21 mouse cellular contexts compared by ENCODE assay signal in genomic region chr8:13507284-13507937, GRCm38 (mm10). TPM values are rescaled to one million over a fixed set of nuclear protein-coding genes. Genes with fewer than 3 reads are reported as not detected.
DNase-seq lines count a peak whose midpoint lies in the region; ATAC-seq and TF ChIP-seq lines count a peak whose summit lies in the region.
"Had no signal": no experiment of that assay in that cellular context is flagged by ENCODE, and none has a peak within 500 bp of the region (broad histone marks: within the 10 kb centered on the region; RNA-seq: fewer than 3 reads in every experiment).

No protein-coding gene starts in this region.

- intact Hi-C loops in heart, postnatal 14 days (cut with DNase I): no loop called here

- H3K9me3 ChIP-seq in lung, embryonic 14.5 days (ENCODE audit: low read depth, low read length): no peaks in the 10 kb centered on the region
- H3K9me3 ChIP-seq in neural tube, embryonic 15.5 days (replicated peaks): no peaks in the 10 kb centered on the region
- H3K9me3 ChIP-seq: embryonic facial prominence, embryonic 13.5 days; liver, embryonic 13.5 days had no signal

- no peak overlapping the region for H3K27ac ChIP-seq in lung, embryonic 14.5 days (ENCODE audit: low read depth)
- H3K27ac ChIP-seq in bone marrow macrophage, adult 2 months (ENCODE audit: insufficient read depth, low read depth, low read length): peak overlapping the region; percentile 17
- H3K27ac ChIP-seq in small intestine, adult 2 months (ENCODE audit: insufficient read depth, low read depth, low read length): peak overlapping the region; percentile 42
- no peak overlapping the region for H3K27ac ChIP-seq in neural tube, embryonic 15.5 days (replicated peaks)
- H3K27ac ChIP-seq: embryonic facial prominence, embryonic 13.5 days; heart, adult 2 months; hindbrain, embryonic 14.5 days; liver, embryonic 13.5 days had no signal

- TF ChIP-seq CTCF in lung, embryonic 14.5 days (IDR thresholded peaks at IDR 0.05; ENCODE audit: low read depth): no peak
- TF ChIP-seq CTCF in bone marrow macrophage, adult 2 months (IDR thresholded peaks at IDR 0.05; ENCODE audit: low read depth, low read length): no peak
- no peak for TF ChIP-seq CTCF in small intestine, adult 2 months (IDR thresholded peaks at IDR 0.05; ENCODE audit: extremely low read depth, insufficient read length, insufficient replicate concordance, low read depth, low read length)

- ATAC-seq in lung, embryonic 14.5 days (ENCODE audit: insufficient read depth): peak; percentile 47; the same call in 1 of the 2 replicates
- no peak for ATAC-seq in neural tube, embryonic 15.5 days (ENCODE audit: low FRiP score)
- ATAC-seq: midbrain, embryonic 16.5 days had no signal

- DNase-seq in heart, adult 11 months: peak; percentile 84
- DNase-seq in heart, postnatal 14 days: no peak
- no peak for DNase-seq in lung, embryonic 14.5 days
- no peak for DNase-seq in lung, postnatal 25 days (ENCODE audit: low spot score)
- no peak for DNase-seq in right cerebral cortex, adult 18-20 months
- DNase-seq: layer of hippocampus, postnatal 36 days; liver, embryonic 13.5 days; thymus, postnatal 36 days had no signal

- no peak overlapping the region for H3K9ac ChIP-seq in lung, embryonic 14.5 days
- H3K9ac ChIP-seq in neural tube, embryonic 15.5 days (replicated peaks): no peak overlapping the region
- H3K9ac ChIP-seq: embryonic facial prominence, embryonic 13.5 days; hindbrain, embryonic 14.5 days; liver, embryonic 13.5 days had no signal

- TF ChIP-seq POLR2A in bone marrow macrophage, adult 2 months (IDR thresholded peaks at IDR 0.05; ENCODE audit: borderline replicate concordance, low read depth, low read length): no peak
- no peak for TF ChIP-seq POLR2A in small intestine, adult 2 months (IDR thresholded peaks at IDR 0.05; ENCODE audit: low read depth, low read length)

- peaks cover 3% of the 10 kb centered on the region; the same call in 1 of the 2 replicates for H3K4me1 ChIP-seq in lung, embryonic 14.5 days (ENCODE audit: insufficient read depth)
- H3K4me1 ChIP-seq in bone marrow macrophage, adult 2 months (ENCODE audit: control insufficient read depth, insufficient read depth, low read length): peaks cover 71% of the 10 kb centered on the region
- peaks cover 41% of the 10 kb centered on the region for H3K4me1 ChIP-seq in small intestine, adult 2 months (ENCODE audit: control insufficient read depth, insufficient read depth, insufficient read length, low read length)
- H3K4me1 ChIP-seq in neural tube, embryonic 15.5 days: no peaks in the 10 kb centered on the region
- H3K4me1 ChIP-seq: embryonic facial prominence, embryonic 13.5 days; liver, embryonic 13.5 days had no signal

- 63% methylated on average over 3 of the region's 3 CpGs for WGBS in lung, embryonic 14.5 days
- WGBS in small intestine, adult 2 months: 22% methylated on average over 3 of the region's 3 CpGs
- 84% methylated on average over 3 of the region's 3 CpGs for WGBS in neural tube, embryonic 15.5 days

- H3K36me3 ChIP-seq in lung, embryonic 14.5 days (ENCODE audit: insufficient read depth): no peaks in the 10 kb centered on the region
- H3K36me3 ChIP-seq in small intestine, adult 2 months (ENCODE audit: control insufficient read depth, insufficient read depth, low read length): no peaks in the 10 kb centered on the region
- no peaks in the 10 kb centered on the region for H3K36me3 ChIP-seq in neural tube, embryonic 15.5 days
- H3K36me3 ChIP-seq: embryonic facial prominence, embryonic 13.5 days; liver, embryonic 13.5 days had no signal

- no peak overlapping the region for H3K4me2 ChIP-seq in lung, embryonic 14.5 days
- H3K4me2 ChIP-seq in neural tube, embryonic 15.5 days: no peak overlapping the region
- H3K4me2 ChIP-seq: embryonic facial prominence, embryonic 13.5 days; hindbrain, embryonic 14.5 days; liver, embryonic 13.5 days had no signal

- no peaks in the 10 kb centered on the region for H3K27me3 ChIP-seq in lung, embryonic 14.5 days (ENCODE audit: insufficient read depth, low read length)
- no peaks in the 10 kb centered on the region for H3K27me3 ChIP-seq in small intestine, adult 2 months (ENCODE audit: control insufficient read depth, insufficient read depth, low read length)
- H3K27me3 ChIP-seq in neural tube, embryonic 15.5 days (replicated peaks): no peaks in the 10 kb centered on the region
- H3K27me3 ChIP-seq: liver, embryonic 13.5 days had no signal

- H3K4me3 ChIP-seq in lung, embryonic 14.5 days (ENCODE audit: low read depth, low read length): no peak overlapping the region
- H3K4me3 ChIP-seq in bone marrow macrophage, adult 2 months (ENCODE audit: insufficient read depth, low read length): no peak overlapping the region
- no peak overlapping the region for H3K4me3 ChIP-seq in small intestine, adult 2 months (ENCODE audit: low read depth, low read length)
- no peak overlapping the region for H3K4me3 ChIP-seq in neural tube, embryonic 15.5 days (replicated peaks)
- H3K4me3 ChIP-seq: embryonic facial prominence, embryonic 13.5 days; heart, adult 2 months; liver, embryonic 13.5 days had no signal

RNA-seq across cellular contexts. Expression of gene Gas6, which starts 13.1 kb away (rescaled TPM):
- 100 to 1,000 TPM; 121 to 122 TPM for total RNA-seq in heart, postnatal 14 days (2021)
- 43.5 and 47.1 TPM in 2 replicates for polyA plus RNA-seq in lung, embryonic 14.5 days (2014; fragmentation: Nextera tagmentation; extraction: Ambion mirVana)
- 299 and 319 TPM in 2 replicates for polyA plus RNA-seq in bone marrow macrophage, adult 2 months (2012; ENCODE audit: insufficient read depth, insufficient read length, missing spikeins)
- 42.6 and 58.3 TPM in 2 replicates for polyA plus RNA-seq in small intestine, adult 2 months (2012; rRNA removed)
- 59.1 and 88.5 TPM in 2 replicates for polyA plus RNA-seq in neural tube, embryonic 15.5 days (2015; fragmentation: Nextera tagmentation; extraction: Ambion mirVana)

RNA-seq across cellular contexts. Expression of gene 1700029H14Rik, which starts 54.9 kb away (rescaled TPM):
- not detected for total RNA-seq in heart, postnatal 14 days (2021)
- not detected in 2 replicates for polyA plus RNA-seq in lung, embryonic 14.5 days (2014; fragmentation: Nextera tagmentation; extraction: Ambion mirVana)
- polyA plus RNA-seq in bone marrow macrophage, adult 2 months (2012; ENCODE audit: insufficient read depth, insufficient read length, missing spikeins): not detected in 2 replicates
- not detected in 2 replicates for polyA plus RNA-seq in small intestine, adult 2 months (2012; rRNA removed)
- polyA plus RNA-seq in neural tube, embryonic 15.5 days (2015; fragmentation: Nextera tagmentation; extraction: Ambion mirVana): not detected in 2 replicates
- total RNA-seq: ES-E14; gastrocnemius, adult 8-10 months; heart, adult 2 months; heart, postnatal 10 days; layer of hippocampus, adult 18-20 months; layer of hippocampus, postnatal 36 days; left cerebral cortex, postnatal 4 days; megakaryocyte, adult 5-6 weeks had no signal
- polyA plus RNA-seq: embryonic facial prominence, embryonic 13.5 days; hindbrain, embryonic 14.5 days; liver, embryonic 13.5 days; midbrain, embryonic 16.5 days had no signal

Comparison
In these comparisons a context has a peak if more than half of its experiments do, and no peak if none do; other contexts are left out.
1. H3K27ac ChIP-seq: peak in bone marrow macrophage, adult 2 months (single experiment) and small intestine, adult 2 months (single experiment); none in lung, embryonic 14.5 days (single experiment) and neural tube, embryonic 15.5 days (single experiment).